Mouse (Mus musculus) liver, adult 2 months (tissue): ENCODE data around the gene Tubb3.

Experiments
- CTCF ChIP-seq: fragments of 200-500 bp; IDR thresholded peaks from 2 replicates; pipeline ENCODE4 v1.5.1; 2011; ENCODE audit warnings: low read depth, low read length, control low read depth
- POLR2A ChIP-seq: fragments of 200-500 bp; IDR thresholded peaks from 2 replicates; pipeline ENCODE4 v1.6.1; 2011; ENCODE audit warnings: low read length, control low read depth; ENCODE audit not compliant: insufficient read depth; ENCODE audit errors: extremely low read depth

DNA sequence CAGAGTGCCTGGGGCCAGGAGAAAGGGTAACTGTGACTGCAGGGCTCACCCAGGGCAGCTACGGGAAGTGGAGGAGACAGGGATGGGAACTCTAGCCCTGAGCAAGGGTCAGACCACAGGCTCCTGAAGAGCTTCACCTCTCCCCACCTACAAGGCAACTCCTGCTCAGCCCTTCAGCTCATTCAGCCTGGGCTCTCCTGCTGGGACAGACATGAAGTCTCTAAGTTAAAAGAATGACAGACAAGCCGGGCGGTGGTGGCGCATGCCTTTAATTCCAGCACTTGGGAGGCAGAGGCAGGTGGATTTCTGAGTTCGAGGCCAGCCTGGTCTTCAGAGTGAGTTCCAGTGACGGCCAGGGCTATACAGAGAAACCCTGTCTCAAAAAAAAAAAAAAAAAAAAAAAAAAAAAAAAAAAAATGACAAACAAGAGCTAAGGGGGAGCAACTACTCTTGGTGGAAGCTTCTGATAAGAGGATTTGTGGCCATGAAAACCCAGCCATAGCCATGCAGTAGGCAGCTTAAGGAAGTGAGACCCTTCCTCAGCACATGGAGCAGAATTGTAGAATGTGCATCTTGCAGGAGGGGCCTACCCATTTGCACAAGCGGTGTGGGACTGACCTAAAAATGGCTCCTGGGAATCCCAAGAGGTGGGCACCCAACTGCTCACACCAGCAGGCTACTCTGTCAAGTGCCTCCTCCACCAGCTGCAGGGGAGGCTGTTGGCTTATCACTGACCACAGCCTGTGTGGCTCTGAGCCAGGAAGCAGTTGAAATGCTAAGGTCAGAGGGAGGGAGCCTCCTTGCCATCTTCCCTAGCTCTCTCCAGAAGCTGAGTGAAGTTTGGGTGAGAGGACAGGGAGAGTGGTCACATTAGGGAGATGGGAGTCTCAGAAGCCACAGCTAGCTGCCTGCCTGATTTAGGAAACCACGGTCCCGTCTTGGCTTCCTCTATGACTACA, 2.4 kb upstream of the Tubb3 start:
- TF ChIP-seq POLR2A (no peak), CTCF (no peak)
